Mouse (Mus musculus) cerebellum, adult (tissue): ENCODE results near the gene Myh7b.

Source experiments
- ATAC-seq: cut with Nextera tagmentation; 2 replicates; pipeline ENCODE4 v1.9.2; 2017; ENCODE audit warnings: mild to moderate bottlenecking, moderate library complexity, mixed read lengths; ENCODE audit not compliant: insufficient number of reproducible peaks, low FRiP score, low TSS enrichment

Myh7b gene

GRCm38 (mm10) chr2:155679586-155680110, 68.6 kb downstream of the Myh7b start:
- no peak for ATAC-seq

GRCm38 (mm10) chr2:155680591-155680990, 69.6 kb downstream of the Myh7b start:
- no peak for ATAC-seq

GRCm38 (mm10) chr2:155681194-155681593, 70.2 kb downstream of the Myh7b start:
- no peak for ATAC-seq

- no peak for ATAC-seq
Observed at GRCm38 (mm10) chr2:155681874-155682273, 70.9 kb downstream of the Myh7b start.

GRCm38 (mm10) chr2:155683137-155683536, 72.1 kb downstream of the Myh7b start:
- ATAC-seq = no peak

- no peak for ATAC-seq
Observed at GRCm38 (mm10) chr2:155683821-155684220, 72.8 kb downstream of the Myh7b start.
